Mouse (Mus musculus) intestine, postnatal 0 days (tissue): ENCODE data around the gene AL731706.2. TPM values are rescaled to one million over a fixed set of nuclear protein-coding genes. Genes with fewer than 3 reads are reported as not detected.

Experiments used
- ATAC-seq: fragments of 200-750 bp; cut with Nextera tagmentation; 2 replicates; pipeline ENCODE4 v1.8.0; 2017; ENCODE audit warnings: mild to moderate bottlenecking, moderate TSS enrichment, moderate library complexity
- H3K27ac ChIP-seq: fragments of 300-500 bp; sonication (generic); 2 replicates; pipeline ENCODE4 v1.5.1; 2014; ENCODE audit warnings: mild to moderate bottlenecking, low read depth, low read length, moderate library complexity
- H3K27me3 ChIP-seq: fragments of 300-500 bp; sonication (generic); replicated peaks from 2 replicates; pipeline ENCODE4 v1.6.1; 2014; ENCODE audit warnings: low read length, mixed read lengths; ENCODE audit not compliant: control insufficient read depth, insufficient read depth
- H3K36me3 ChIP-seq: fragments of 300-500 bp; sonication (generic); 2 replicates; pipeline ENCODE4 v1.6.1; 2014; ENCODE audit warnings: mild to moderate bottlenecking, moderate library complexity; ENCODE audit not compliant: control insufficient read depth, insufficient read depth
- H3K4me1 ChIP-seq: fragments of 300-500 bp; sonication (generic); replicated peaks from 2 replicates; pipeline ENCODE4 v1.6.1; 2014; ENCODE audit warnings: antibody characterized with exemption, low read length, mixed read lengths; ENCODE audit not compliant: control insufficient read depth, insufficient read depth
- H3K4me2 ChIP-seq: fragments of 300-500 bp; sonication (generic); replicated peaks from 2 replicates; pipeline ENCODE4 v1.6.1; 2014; ENCODE audit warnings: low read depth, mild to moderate bottlenecking, moderate library complexity
- H3K4me3 ChIP-seq: fragments of 300-500 bp; sonication (generic); 2 replicates; pipeline ENCODE4 v1.5.1; 2014; ENCODE audit warnings: low read depth, low read length
- H3K9ac ChIP-seq: fragments of 300-500 bp; sonication (generic); 2 replicates; pipeline ENCODE4 v1.6.1; 2014; ENCODE audit warnings: mild to moderate bottlenecking, low read depth, low read length
- H3K9me3 ChIP-seq: fragments of 300-500 bp; sonication (generic); 2 replicates; pipeline ENCODE4 v1.6.1; 2016; ENCODE audit warnings: mixed run types; ENCODE audit not compliant: control insufficient read depth
- CTCF ChIP-seq: sonication (generic); IDR thresholded peaks from 2 replicates; pipeline ENCODE4 v1.5.1; 2016; ENCODE audit warnings: low read depth, mild to moderate bottlenecking, control low read depth, antibody characterized with exemption, moderate library complexity
- WGBS: fragments of 180-500 bp; shearing (Covaris S2); extraction: QIAGEN DNeasy Blood & Tissue Kit; methylation state at CpG from one replicate; pipeline ENCODE4 v1.1.7; 2014; 5-methylcytosine and 5-hydroxymethylcytosine counted together
- polyA plus RNA-seq: library from polyadenylated mRNA; unstranded; fragments of >200 nt; fragmentation: Nextera tagmentation; extraction: Ambion mirVana; gene quantifications from 2 replicates; pipeline ENCODE4 v1.2.1, GENCODE M21; 2015

Gene AL731706.2
- polyA plus RNA-seq, 1 experiment from 2014 or later: 61.5 TPM

- no peak for ATAC-seq
These were observed 26.5 kb upstream of the AL731706.2 start for GRCm38 (mm10) chr2:136911958-136912411.

GRCm38 (mm10) chr2:136909298-136909697 is 23.8 kb upstream of the AL731706.2 start:
- WGBS: 90% methylated on average over 2 of the region's 2 CpGs
- no peak overlapping the region for H3K4me2 ChIP-seq
- no peaks in the 10 kb centered on the region for H3K4me1 ChIP-seq
- H3K9ac ChIP-seq: no peak overlapping the region
- TF ChIP-seq CTCF: no peak
- H3K27me3 ChIP-seq: no peaks in the 10 kb centered on the region
- H3K9me3 ChIP-seq: no peaks in the 10 kb centered on the region
- peaks cover 8% of the 10 kb centered on the region; the same call in 1 of the 2 replicates for H3K36me3 ChIP-seq
- no peak overlapping the region for H3K27ac ChIP-seq
- ATAC-seq: no peak
- no peak overlapping the region for H3K4me3 ChIP-seq

More at GRCm38 (mm10) chr2:136911958-136912411, 26.5 kb upstream of the AL731706.2 start:
- H3K27me3 ChIP-seq: no peaks in the 10 kb centered on the region
- no peak overlapping the region for H3K9ac ChIP-seq
- no peak overlapping the region for H3K4me3 ChIP-seq
- no peak overlapping the region for H3K27ac ChIP-seq
- no peaks in the 10 kb centered on the region for H3K9me3 ChIP-seq
- no peaks in the 10 kb centered on the region for H3K36me3 ChIP-seq
- WGBS: 47% methylated on average over 4 of the region's 4 CpGs
- no peaks in the 10 kb centered on the region for H3K4me1 ChIP-seq
- no peak overlapping the region for H3K4me2 ChIP-seq
- no peak for TF ChIP-seq CTCF

- Histone ChIP-seq H3K9me3 (no peaks in the 10 kb centered on the region), H3K4me2 (no peak overlapping the region), H3K36me3 (peaks cover 8% of the 10 kb centered on the region; the same call in 1 of the 2 replicates), H3K27ac (no peak overlapping the region), H3K4me3 (no peak overlapping the region), H3K9ac (no peak overlapping the region), H3K4me1 (no peaks in the 10 kb centered on the region), H3K27me3 (no peaks in the 10 kb centered on the region)
- WGBS: 84% methylated on average over 3 of the region's 3 CpGs
- ATAC-seq: no peak
- TF ChIP-seq CTCF: no peak
These were observed 23.1 kb upstream of the AL731706.2 start for GRCm38 (mm10) chr2:136908596-136908995.

GRCm38 (mm10) chr2:136896131-136896530 is 10.7 kb upstream of the AL731706.2 start:
- no peaks in the 10 kb centered on the region for H3K4me1 ChIP-seq
- no peak for ATAC-seq
- no peaks in the 10 kb centered on the region for H3K36me3 ChIP-seq
- H3K4me3 ChIP-seq: no peak overlapping the region
- H3K9me3 ChIP-seq: no peaks in the 10 kb centered on the region
- no peak overlapping the region for H3K4me2 ChIP-seq
- H3K9ac ChIP-seq: no peak overlapping the region
- 35% methylated on average over 2 of the region's 2 CpGs for WGBS
- no peak for TF ChIP-seq CTCF
- H3K27me3 ChIP-seq: no peaks in the 10 kb centered on the region
- H3K27ac ChIP-seq: no peak overlapping the region

GRCm38 (mm10) chr2:136894494-136894893 is 9.0 kb upstream of the AL731706.2 start:
- Histone ChIP-seq H3K9me3 (no peaks in the 10 kb centered on the region), H3K9ac (no peak overlapping the region), H3K4me2 (no peak overlapping the region), H3K4me3 (no peak overlapping the region), H3K4me1 (no peaks in the 10 kb centered on the region), H3K27me3 (no peaks in the 10 kb centered on the region), H3K36me3 (no peaks in the 10 kb centered on the region), H3K27ac (no peak overlapping the region)
- no peak for ATAC-seq
- TF ChIP-seq CTCF: no peak
- WGBS: 74% methylated on average over 2 of the region's 2 CpGs

- TF ChIP-seq CTCF: peak; percentile 29
- no peaks in the 10 kb centered on the region for H3K36me3 ChIP-seq
- H3K9me3 ChIP-seq: no peaks in the 10 kb centered on the region
- no peaks in the 10 kb centered on the region for H3K27me3 ChIP-seq
- ATAC-seq: peak; percentile 80
- peak overlapping the region; percentile 73 for H3K4me3 ChIP-seq
- under 1% methylated on average over 23 of the region's 23 CpGs for WGBS
- H3K4me1 ChIP-seq: no peaks in the 10 kb centered on the region
- peak overlapping the region; percentile 63 for H3K4me2 ChIP-seq
- H3K9ac ChIP-seq: peak overlapping the region; percentile 60
- peak overlapping the region; percentile 73 for H3K27ac ChIP-seq
These were observed 6.5 kb upstream of the AL731706.2 start for GRCm38 (mm10) chr2:136891951-136892371.
